Mouse (Mus musculus): ENCODE measurements around the gene Slc25a25. TPM values are rescaled to one million over a fixed set of nuclear protein-coding genes. Genes with fewer than 3 reads are reported as not detected.
"Not testable (repeated sequence)": the region's sequence is repeated elsewhere in the genome, so short reads cannot be mapped to it uniquely, and the experiment has no call there.

The Slc25a25 gene
- 39.2 and 42.9 TPM in 2 replicates for polyA plus RNA-seq (2014; fragmentation: Nextera tagmentation; extraction: Ambion mirVana)

DNA sequence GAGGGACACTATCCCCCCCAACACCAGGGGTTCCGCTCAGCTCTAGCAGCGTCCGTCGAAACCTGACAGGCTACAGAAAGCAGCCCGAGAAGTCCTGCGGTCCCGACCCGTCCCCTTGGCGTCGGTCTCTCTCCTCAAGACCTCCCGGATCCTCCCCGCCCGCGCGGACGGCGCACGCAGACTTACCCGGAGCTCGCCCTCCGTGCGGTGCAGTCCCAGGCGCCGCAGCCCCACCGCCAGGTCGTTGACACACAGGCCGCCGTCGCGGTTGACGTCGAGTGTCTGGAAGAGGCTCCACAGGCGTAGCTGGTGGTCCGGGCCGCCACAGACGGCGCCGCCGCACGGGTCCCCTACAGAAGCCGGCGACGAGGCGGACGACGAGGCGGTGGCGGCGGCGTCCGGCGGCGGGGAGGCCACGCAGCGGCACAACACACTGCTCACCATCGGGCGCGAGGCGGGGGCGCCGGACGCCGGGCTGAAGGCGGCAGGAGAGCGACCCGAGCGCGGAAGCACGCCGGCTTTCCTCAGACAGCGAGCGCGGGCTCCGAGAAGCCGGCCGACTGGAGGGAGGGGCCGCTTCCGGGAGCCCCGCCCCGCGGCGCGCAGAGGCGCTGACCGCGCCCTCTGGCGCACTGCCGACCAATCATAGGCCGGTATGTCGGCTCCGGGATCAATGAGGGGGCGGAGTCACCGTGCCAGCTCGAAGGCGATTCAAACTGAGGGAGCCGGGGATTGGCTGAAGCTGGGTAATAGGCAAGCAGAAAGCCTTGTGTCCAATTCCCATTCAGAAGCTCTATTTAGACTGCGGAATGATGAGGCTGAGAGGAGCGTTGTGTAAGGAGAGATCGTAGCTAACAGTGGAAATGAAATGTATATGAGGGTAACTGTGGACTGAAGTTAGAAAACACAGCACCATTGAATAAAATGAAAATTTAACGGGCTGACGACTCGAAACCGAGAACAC is at the start of gene Slc25a25:
TSS of gene Slc25a25 (minus strand) at position 565 of the 964 bp plus-strand sequence.
- Histone ChIP-seq H3K27ac (peak within 1 kb of the TSS; percentile 91), H3K9me3 (ENCODE audit: control insufficient read depth, low read length) (no peaks in the 10 kb centered on the region), H3K4me2 (replicated peaks) (peak within 1 kb of the TSS; percentile 80), H3K9ac (peak within 1 kb of the TSS; percentile 83), H3K27me3 (ENCODE audit: control insufficient read depth, insufficient read depth, low read length) (no peaks in the 10 kb centered on the region), H3K36me3 (replicated peaks; ENCODE audit: control insufficient read depth, insufficient read depth) (peaks cover 8% of the 10 kb centered on the region; the same call in 1 of the 2 replicates), H3K4me3 (replicated peaks; ENCODE audit: low read length) (peak within 1 kb of the TSS; percentile 84), H3K4me1 (replicated peaks; ENCODE audit: control insufficient read depth, insufficient read depth, low read length) (peaks cover 26% of the 10 kb centered on the region)
- ATAC-seq (ENCODE audit: low FRiP score) (peak; percentile 87), DNase-seq (ENCODE audit: low spot score) (peak; percentile 98)
- WGBS: under 1% methylated on average over 103 of the region's 103 CpGs

DNA sequence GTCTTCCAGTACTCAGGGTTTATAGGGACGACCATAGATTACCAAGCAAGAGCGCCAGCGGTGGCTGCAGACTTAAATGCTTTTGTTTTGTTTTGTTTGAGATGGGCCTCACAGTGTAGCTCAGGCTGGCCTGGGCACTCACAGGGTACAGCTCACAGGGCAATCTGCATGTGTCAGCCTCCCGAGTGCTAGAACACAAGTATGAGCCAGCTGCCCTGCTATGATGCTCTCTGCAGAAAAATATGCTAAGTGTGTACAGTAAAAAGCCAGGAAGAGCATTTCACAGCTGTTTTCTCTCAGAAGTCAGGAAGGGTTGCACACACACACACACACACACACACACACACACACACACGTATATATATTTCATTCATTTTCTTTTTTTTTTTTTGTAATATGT is 49.2 kb upstream of the Slc25a25 start:
- no peak for ATAC-seq (ENCODE audit: low FRiP score)
- Histone ChIP-seq H3K27ac (no peak overlapping the region), H3K9me3 (ENCODE audit: control insufficient read depth, low read length) (no peaks in the 10 kb centered on the region), H3K4me3 (replicated peaks; ENCODE audit: low read length) (no peak overlapping the region), H3K4me1 (replicated peaks; ENCODE audit: control insufficient read depth, insufficient read depth, low read length) (no peaks in the 10 kb centered on the region), H3K27me3 (ENCODE audit: control insufficient read depth, insufficient read depth, low read length) (no peaks in the 10 kb centered on the region), H3K4me2 (replicated peaks) (no peak overlapping the region), H3K36me3 (replicated peaks; ENCODE audit: control insufficient read depth, insufficient read depth) (no peaks in the 10 kb centered on the region), H3K9ac (no peak overlapping the region)
- no peak for DNase-seq (ENCODE audit: low spot score)
- 82% methylated on average over 5 of the region's 5 CpGs for WGBS

DNA sequence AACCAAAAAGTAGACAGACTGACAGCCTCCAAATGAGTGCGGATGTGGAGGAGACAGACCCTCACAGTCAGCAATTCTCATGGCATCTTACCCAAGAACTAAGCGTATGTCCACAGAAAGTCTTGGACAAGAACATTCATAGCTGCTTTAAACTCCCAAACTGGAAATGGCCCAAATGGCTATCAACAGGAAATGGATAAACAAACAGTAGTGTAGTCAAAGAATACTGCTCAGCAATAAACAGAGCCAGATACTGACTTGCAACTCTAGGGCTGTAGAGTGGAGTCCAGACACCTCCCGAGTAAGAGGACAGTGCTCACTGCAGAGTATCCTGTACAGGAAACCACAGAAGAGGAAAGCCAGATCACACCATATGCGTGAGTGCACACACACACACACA is 48.1 kb upstream of the Slc25a25 start:
- no peaks in the 10 kb centered on the region for H3K9me3 ChIP-seq (ENCODE audit: control insufficient read depth, low read length)
- H3K27me3 ChIP-seq (ENCODE audit: control insufficient read depth, insufficient read depth, low read length): no peaks in the 10 kb centered on the region
- H3K36me3 ChIP-seq (replicated peaks; ENCODE audit: control insufficient read depth, insufficient read depth): no peaks in the 10 kb centered on the region
- WGBS: 88% methylated on average over 4 of the region's 4 CpGs
- no peak overlapping the region for H3K27ac ChIP-seq
- no peak overlapping the region for H3K4me2 ChIP-seq (replicated peaks)
- no peak overlapping the region for H3K4me3 ChIP-seq (replicated peaks; ENCODE audit: low read length)
- no peak overlapping the region for H3K9ac ChIP-seq
- ATAC-seq (ENCODE audit: low FRiP score) (no peak), DNase-seq (ENCODE audit: low spot score) (no peak)
- H3K4me1 ChIP-seq (replicated peaks; ENCODE audit: control insufficient read depth, insufficient read depth, low read length): no peaks in the 10 kb centered on the region

DNA sequence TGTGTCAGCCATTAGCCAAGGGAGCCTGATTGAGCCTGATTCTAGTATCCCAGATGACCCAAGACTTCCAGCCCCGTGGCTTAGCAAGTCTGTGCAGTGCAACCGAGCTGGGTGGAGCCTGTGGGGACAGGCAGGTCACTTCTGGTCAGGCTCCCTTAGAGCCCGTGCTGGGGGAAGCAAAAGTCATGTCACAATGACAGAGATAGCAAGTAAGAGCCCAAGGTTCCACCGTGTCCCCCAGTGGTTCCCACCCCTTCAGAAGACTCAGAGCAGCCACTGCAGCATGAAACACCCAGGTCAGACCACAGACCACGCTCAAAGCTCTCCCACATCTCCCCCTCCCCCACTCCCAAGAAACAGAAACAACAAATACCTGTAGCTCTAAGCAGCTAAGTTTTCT is 44.9 kb upstream of the Slc25a25 start:
- Histone ChIP-seq H3K27me3 (ENCODE audit: control insufficient read depth, insufficient read depth, low read length) (no peaks in the 10 kb centered on the region), H3K4me1 (replicated peaks; ENCODE audit: control insufficient read depth, insufficient read depth, low read length) (no peaks in the 10 kb centered on the region), H3K4me3 (replicated peaks; ENCODE audit: low read length) (no peak overlapping the region), H3K36me3 (replicated peaks; ENCODE audit: control insufficient read depth, insufficient read depth) (no peaks in the 10 kb centered on the region), H3K9ac (no peak overlapping the region), H3K4me2 (replicated peaks) (no peak overlapping the region), H3K9me3 (ENCODE audit: control insufficient read depth, low read length) (no peaks in the 10 kb centered on the region), H3K27ac (no peak overlapping the region)
- ATAC-seq (ENCODE audit: low FRiP score) (no peak), DNase-seq (ENCODE audit: low spot score) (no peak)
- WGBS: 70% methylated on average over 5 of the region's 5 CpGs

DNA sequence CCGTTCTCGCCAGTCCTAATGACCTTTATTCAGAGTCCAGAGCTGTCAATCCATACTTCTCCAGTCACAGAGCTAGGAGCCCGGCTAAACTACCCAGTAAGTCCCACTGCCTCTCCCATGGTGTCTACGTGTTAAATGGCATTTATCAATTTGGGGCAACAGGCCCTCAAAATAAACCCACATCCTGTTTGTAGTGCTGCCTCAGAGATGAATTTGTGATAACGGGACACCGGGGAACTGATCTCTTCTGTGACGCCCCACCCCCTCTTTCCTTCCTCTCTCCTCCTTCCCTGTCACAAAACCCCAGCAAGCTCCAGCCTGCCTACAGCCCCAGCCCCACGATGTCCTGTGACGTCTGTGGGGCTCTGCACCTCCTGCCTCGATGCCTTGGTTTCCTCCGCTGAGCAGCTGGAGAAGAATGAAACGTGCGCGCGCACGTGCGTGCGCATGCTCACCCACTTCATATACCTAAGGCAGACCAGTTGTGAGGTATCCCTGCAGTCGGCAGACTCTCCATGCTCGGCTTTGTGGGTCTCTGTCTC is 44.0 kb upstream of the Slc25a25 start:
- Histone ChIP-seq H3K9me3 (ENCODE audit: control insufficient read depth, low read length) (no peaks in the 10 kb centered on the region), H3K4me1 (replicated peaks; ENCODE audit: control insufficient read depth, insufficient read depth, low read length) (no peaks in the 10 kb centered on the region), H3K9ac (no peak overlapping the region), H3K27me3 (ENCODE audit: control insufficient read depth, insufficient read depth, low read length) (no peaks in the 10 kb centered on the region), H3K4me3 (replicated peaks; ENCODE audit: low read length) (no peak overlapping the region), H3K4me2 (replicated peaks) (no peak overlapping the region), H3K36me3 (replicated peaks; ENCODE audit: control insufficient read depth, insufficient read depth) (no peaks in the 10 kb centered on the region), H3K27ac (no peak overlapping the region)
- DNase-seq (ENCODE audit: low spot score) (no peak), ATAC-seq (ENCODE audit: low FRiP score) (no peak)
- WGBS: 82% methylated on average over 20 of the region's 20 CpGs

DNA sequence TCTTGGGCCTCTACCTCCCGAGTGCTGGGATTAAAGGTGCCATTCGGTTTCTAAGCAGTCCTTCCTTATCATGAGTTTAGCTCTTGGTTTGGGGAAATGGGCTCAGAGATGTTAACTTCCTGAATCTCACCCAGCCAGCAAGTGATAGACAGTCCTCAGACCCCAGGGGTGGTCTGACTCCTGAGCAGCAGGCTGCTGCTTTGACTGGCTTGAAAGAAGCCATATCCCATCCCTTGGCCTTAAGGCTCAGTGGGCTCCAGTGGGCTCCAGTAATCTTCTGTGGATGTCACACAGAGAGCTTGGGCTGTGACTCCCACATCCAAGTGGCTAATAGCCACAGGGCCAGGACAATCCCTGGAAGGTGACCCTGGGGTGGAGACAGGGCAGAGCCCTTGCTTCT is 43.3 kb upstream of the Slc25a25 start:
- 85% methylated on average over 2 of the region's 2 CpGs for WGBS

DNA sequence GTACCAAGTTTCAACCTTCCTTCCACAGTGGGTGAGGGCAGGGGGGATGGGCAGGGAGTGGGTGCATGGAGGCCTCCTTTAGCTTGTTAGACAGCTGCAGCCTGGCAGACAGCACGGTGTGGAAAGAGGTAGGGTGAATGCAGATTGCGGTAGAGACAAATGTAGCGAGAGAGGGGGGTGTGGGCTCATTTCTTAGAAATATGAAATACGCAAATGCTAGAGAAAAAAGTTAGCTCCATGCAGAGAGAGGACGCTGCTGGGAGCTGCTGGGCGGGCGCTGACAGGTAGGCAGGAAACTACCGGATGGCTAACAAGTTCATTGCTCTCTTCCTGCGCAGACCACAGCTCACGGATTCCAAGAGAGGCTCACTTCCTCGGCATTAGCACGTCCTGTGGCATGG is 42.1 kb upstream of the Slc25a25 start:
- no peaks in the 10 kb centered on the region for H3K4me1 ChIP-seq (replicated peaks; ENCODE audit: control insufficient read depth, insufficient read depth, low read length)
- H3K4me3 ChIP-seq (replicated peaks; ENCODE audit: low read length): no peak overlapping the region
- H3K27ac ChIP-seq: no peak overlapping the region
- ATAC-seq (ENCODE audit: low FRiP score) (no peak), DNase-seq (ENCODE audit: low spot score) (no peak)
- no peaks in the 10 kb centered on the region for H3K36me3 ChIP-seq (replicated peaks; ENCODE audit: control insufficient read depth, insufficient read depth)
- no peak overlapping the region for H3K4me2 ChIP-seq (replicated peaks)
- no peaks in the 10 kb centered on the region for H3K9me3 ChIP-seq (ENCODE audit: control insufficient read depth, low read length)
- no peaks in the 10 kb centered on the region for H3K27me3 ChIP-seq (ENCODE audit: control insufficient read depth, insufficient read depth, low read length)
- WGBS: 80% methylated on average over 12 of the region's 12 CpGs
- H3K9ac ChIP-seq: no peak overlapping the region

More for the DNA sequence above, 43.3 kb upstream of the Slc25a25 start:
- DNase-seq (ENCODE audit: low spot score) (no peak), ATAC-seq (ENCODE audit: low FRiP score) (no peak)
- no peak overlapping the region for H3K4me3 ChIP-seq (replicated peaks; ENCODE audit: low read length)
- H3K27ac ChIP-seq: no peak overlapping the region
- no peaks in the 10 kb centered on the region for H3K4me1 ChIP-seq (replicated peaks; ENCODE audit: control insufficient read depth, insufficient read depth, low read length)
- no peaks in the 10 kb centered on the region for H3K27me3 ChIP-seq (ENCODE audit: control insufficient read depth, insufficient read depth, low read length)
- H3K4me2 ChIP-seq (replicated peaks): no peak overlapping the region
- no peaks in the 10 kb centered on the region for H3K36me3 ChIP-seq (replicated peaks; ENCODE audit: control insufficient read depth, insufficient read depth)
- H3K9ac ChIP-seq: no peak overlapping the region
- H3K9me3 ChIP-seq (ENCODE audit: control insufficient read depth, low read length): no peaks in the 10 kb centered on the region

DNA sequence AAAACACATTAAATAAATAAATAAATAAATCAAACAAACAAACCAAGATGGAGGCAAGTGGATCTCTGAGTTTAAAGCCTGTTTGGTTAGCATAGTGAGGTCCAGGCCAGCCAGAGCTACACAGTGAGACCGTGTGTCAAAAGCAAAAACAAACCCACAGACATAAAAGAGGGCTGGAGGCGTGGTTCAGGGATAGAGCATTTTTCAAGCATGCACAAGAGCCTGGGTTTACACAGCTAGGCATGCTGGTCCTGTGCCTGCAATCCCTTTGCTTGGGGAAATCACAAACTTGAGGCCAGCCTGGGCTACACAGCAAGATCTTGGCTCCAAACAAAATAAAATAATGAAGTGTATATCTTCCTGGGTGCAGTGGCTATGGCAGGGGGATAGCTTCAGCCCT is 41.4 kb upstream of the Slc25a25 start:
- H3K4me2 ChIP-seq (replicated peaks): no peak overlapping the region
- no peak overlapping the region for H3K9ac ChIP-seq
- no peak for DNase-seq (ENCODE audit: low spot score)
- H3K27ac ChIP-seq: no peak overlapping the region
- H3K36me3 ChIP-seq (replicated peaks; ENCODE audit: control insufficient read depth, insufficient read depth): no peaks in the 10 kb centered on the region
- no peak overlapping the region for H3K4me3 ChIP-seq (replicated peaks; ENCODE audit: low read length)
- no peaks in the 10 kb centered on the region for H3K9me3 ChIP-seq (ENCODE audit: control insufficient read depth, low read length)
- 73% methylated on average over 2 of the region's 2 CpGs for WGBS
- H3K4me1 ChIP-seq (replicated peaks; ENCODE audit: control insufficient read depth, insufficient read depth, low read length): no peaks in the 10 kb centered on the region
- ATAC-seq (ENCODE audit: low FRiP score): no peak
- H3K27me3 ChIP-seq (ENCODE audit: control insufficient read depth, insufficient read depth, low read length): no peaks in the 10 kb centered on the region

DNA sequence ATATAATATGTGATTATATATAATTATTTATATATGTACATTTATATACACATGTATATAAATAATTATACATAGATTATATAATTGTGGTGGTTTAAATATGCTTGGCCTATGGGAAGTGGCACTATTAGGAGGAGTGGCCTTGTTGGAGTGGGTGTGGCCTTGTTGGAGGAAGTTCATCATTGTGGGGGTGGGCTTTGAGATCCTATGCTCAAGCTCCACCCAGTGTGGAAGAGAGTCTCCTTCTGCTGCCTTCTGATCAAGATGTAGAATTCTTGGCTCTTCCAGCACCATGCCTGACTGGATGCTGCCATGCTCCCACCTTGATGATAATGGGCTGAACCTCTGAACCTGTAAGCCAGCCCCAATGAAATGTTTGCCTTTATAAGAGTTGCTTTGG is 39.5 kb upstream of the Slc25a25 start:
- H3K4me3 ChIP-seq (replicated peaks; ENCODE audit: low read length); H3K27ac ChIP-seq; H3K27me3 ChIP-seq (ENCODE audit: control insufficient read depth, insufficient read depth, low read length); H3K9ac ChIP-seq; H3K36me3 ChIP-seq (replicated peaks; ENCODE audit: control insufficient read depth, insufficient read depth); H3K4me1 ChIP-seq (replicated peaks; ENCODE audit: control insufficient read depth, insufficient read depth, low read length); H3K4me2 ChIP-seq (replicated peaks); H3K9me3 ChIP-seq (ENCODE audit: control insufficient read depth, low read length); ATAC-seq (ENCODE audit: low FRiP score); DNase-seq (ENCODE audit: low spot score): not testable (repeated sequence)

All from hindbrain, embryonic 14.5 days (tissue).